Mouse (Mus musculus) lung, postnatal 14 days (tissue): Measurements from ENCODE around the gene Mast2.

Experiments
- DNase-seq: peaks from one replicate; pipeline ENCODE4 v3.0.0; 2021

Mast2 gene

GRCm38 (mm10) chr4:116405955-116406351 is 58.0 kb downstream of the Mast2 start:
- DNase-seq = no peak

GRCm38 (mm10) chr4:116405276-116405954 is 58.6 kb downstream of the Mast2 start:
- DNase-seq = no peak

- DNase-seq = no peak
Observed at GRCm38 (mm10) chr4:116403884-116404283, 60.1 kb downstream of the Mast2 start.

GRCm38 (mm10) chr4:116402708-116403107 is 61.3 kb downstream of the Mast2 start:
- DNase-seq = no peak

- no peak for DNase-seq
Observed at GRCm38 (mm10) chr4:116398051-116398450, 65.9 kb downstream of the Mast2 start.

- peak; percentile 23 for DNase-seq
Observed at GRCm38 (mm10) chr4:116377973-116378667, 85.9 kb downstream of the Mast2 start.

GRCm38 (mm10) chr4:116371676-116372075 is 92.3 kb downstream of the Mast2 start:
- peak; percentile 39 for DNase-seq

- DNase-seq = peak; percentile 34
Observed at GRCm38 (mm10) chr4:116358099-116358498, 105.9 kb downstream of the Mast2 start.

GRCm38 (mm10) chr4:116352919-116353318 is 111.1 kb downstream of the Mast2 start:
- DNase-seq = no peak

- peak; percentile 15 for DNase-seq
Observed at GRCm38 (mm10) chr4:116352496-116352895, 111.5 kb downstream of the Mast2 start.

GRCm38 (mm10) chr4:116342119-116342518 is 121.9 kb downstream of the Mast2 start:
- DNase-seq = peak; percentile 77

GRCm38 (mm10) chr4:116336294-116336693 is 127.7 kb downstream of the Mast2 start:
- no peak for DNase-seq

- no peak for DNase-seq
Observed at GRCm38 (mm10) chr4:116329256-116329655, 134.7 kb downstream of the Mast2 start.

GRCm38 (mm10) chr4:116322127-116322526 is 141.9 kb downstream of the Mast2 start:
- DNase-seq = peak; percentile 17

GRCm38 (mm10) chr4:116317575-116317974 is 146.4 kb downstream of the Mast2 start:
- no peak for DNase-seq

GRCm38 (mm10) chr4:116304551-116304950 is 159.4 kb downstream of the Mast2 start:
- DNase-seq = no peak

- DNase-seq = no peak
Observed at GRCm38 (mm10) chr4:116300878-116301355, 163.1 kb downstream of the Mast2 start.

GRCm38 (mm10) chr4:116293296-116293695 is 170.7 kb downstream of the Mast2 start:
- no peak for DNase-seq

GRCm38 (mm10) chr4:116291561-116291960 is 172.4 kb downstream of the Mast2 start:
- DNase-seq = no peak

- DNase-seq = peak; percentile 17
Observed at GRCm38 (mm10) chr4:116282211-116282610, 181.8 kb downstream of the Mast2 start.

GRCm38 (mm10) chr4:116268220-116268619 is 195.8 kb downstream of the Mast2 start:
- DNase-seq = no peak
